Mouse (Mus musculus): ENCODE results near the gene Nsun2. TPM values are rescaled to one million over a fixed set of nuclear protein-coding genes. Genes with fewer than 3 reads are reported as not detected.
"Not testable (repeated sequence)": the region's sequence is repeated elsewhere in the genome, so short reads cannot be mapped to it uniquely, and the experiment has no call there.

Gene Nsun2
- polyA plus RNA-seq, 1 experiment from 2014 or later: 73.3 TPM

GRCm38 (mm10) chr13:69558098-69558660 lies 24.6 kb downstream of the Nsun2 start:
- Histone ChIP-seq H3K9me3 (ENCODE audit: control insufficient read depth, low read length) (no peaks in the 10 kb centered on the region), H3K4me2 (replicated peaks) (no peak overlapping the region), H3K4me3 (replicated peaks; ENCODE audit: low read length) (no peak overlapping the region), H3K27ac (no peak overlapping the region), H3K36me3 (replicated peaks; ENCODE audit: control insufficient read depth, insufficient read depth) (no peaks in the 10 kb centered on the region), H3K27me3 (ENCODE audit: control insufficient read depth, insufficient read depth, low read length) (no peaks in the 10 kb centered on the region), H3K4me1 (replicated peaks; ENCODE audit: control insufficient read depth, insufficient read depth, low read length) (no peaks in the 10 kb centered on the region), H3K9ac (no peak overlapping the region)
- DNase-seq (ENCODE audit: low spot score) (no peak), ATAC-seq (ENCODE audit: low FRiP score) (0 out of 2 replicates have a peak, but pooled peaks have one; percentile 18)
- 67% methylated on average over 6 of the region's 6 CpGs for WGBS

GRCm38 (mm10) chr13:69559291-69559961 lies 25.9 kb downstream of the Nsun2 start:
- Histone ChIP-seq H3K9ac (no peak overlapping the region), H3K4me1 (replicated peaks; ENCODE audit: control insufficient read depth, insufficient read depth, low read length) (no peaks in the 10 kb centered on the region), H3K27me3 (ENCODE audit: control insufficient read depth, insufficient read depth, low read length) (no peaks in the 10 kb centered on the region), H3K4me2 (replicated peaks) (no peak overlapping the region), H3K27ac (no peak overlapping the region), H3K36me3 (replicated peaks; ENCODE audit: control insufficient read depth, insufficient read depth) (no peaks in the 10 kb centered on the region), H3K4me3 (replicated peaks; ENCODE audit: low read length) (no peak overlapping the region), H3K9me3 (ENCODE audit: control insufficient read depth, low read length) (no peaks in the 10 kb centered on the region)
- no peak for DNase-seq (ENCODE audit: low spot score)
- 19% methylated on average over 13 of the region's 13 CpGs for WGBS
- peak; percentile 66; the same call in 1 of the 2 replicates for ATAC-seq (ENCODE audit: low FRiP score)

GRCm38 (mm10) chr13:69562004-69562403 lies 28.5 kb downstream of the Nsun2 start:
- ATAC-seq (ENCODE audit: low FRiP score) (no peak), DNase-seq (ENCODE audit: low spot score) (no peak)
- Histone ChIP-seq H3K27ac (no peak overlapping the region), H3K4me1 (replicated peaks; ENCODE audit: control insufficient read depth, insufficient read depth, low read length) (no peaks in the 10 kb centered on the region), H3K9me3 (ENCODE audit: control insufficient read depth, low read length) (no peaks in the 10 kb centered on the region), H3K36me3 (replicated peaks; ENCODE audit: control insufficient read depth, insufficient read depth) (no peaks in the 10 kb centered on the region), H3K4me3 (replicated peaks; ENCODE audit: low read length) (no peak overlapping the region), H3K27me3 (ENCODE audit: control insufficient read depth, insufficient read depth, low read length) (no peaks in the 10 kb centered on the region), H3K9ac (no peak overlapping the region), H3K4me2 (replicated peaks) (no peak overlapping the region)
- WGBS: 84% methylated on average over 9 of the region's 9 CpGs

GRCm38 (mm10) chr13:69562654-69563574 lies 29.4 kb downstream of the Nsun2 start:
- Histone ChIP-seq H3K36me3 (replicated peaks; ENCODE audit: control insufficient read depth, insufficient read depth) (no peaks in the 10 kb centered on the region), H3K9ac (no peak overlapping the region), H3K4me1 (replicated peaks; ENCODE audit: control insufficient read depth, insufficient read depth, low read length) (no peaks in the 10 kb centered on the region), H3K9me3 (ENCODE audit: control insufficient read depth, low read length) (no peaks in the 10 kb centered on the region), H3K4me2 (replicated peaks) (no peak overlapping the region), H3K4me3 (replicated peaks; ENCODE audit: low read length) (no peak overlapping the region), H3K27me3 (ENCODE audit: control insufficient read depth, insufficient read depth, low read length) (no peaks in the 10 kb centered on the region), H3K27ac (no peak overlapping the region)
- WGBS: 75% methylated on average over 12 of the region's 12 CpGs
- no peak for ATAC-seq (ENCODE audit: low FRiP score)
- DNase-seq (ENCODE audit: low spot score): no peak

GRCm38 (mm10) chr13:69563905-69564304 lies 30.4 kb downstream of the Nsun2 start:
- Histone ChIP-seq H3K9me3 (ENCODE audit: control insufficient read depth, low read length) (no peaks in the 10 kb centered on the region), H3K36me3 (replicated peaks; ENCODE audit: control insufficient read depth, insufficient read depth) (no peaks in the 10 kb centered on the region), H3K27me3 (ENCODE audit: control insufficient read depth, insufficient read depth, low read length) (no peaks in the 10 kb centered on the region), H3K4me2 (replicated peaks) (no peak overlapping the region), H3K4me3 (replicated peaks; ENCODE audit: low read length) (no peak overlapping the region), H3K9ac (no peak overlapping the region), H3K4me1 (replicated peaks; ENCODE audit: control insufficient read depth, insufficient read depth, low read length) (no peaks in the 10 kb centered on the region), H3K27ac (no peak overlapping the region)
- WGBS: 85% methylated on average over 3 of the region's 3 CpGs
- no peak for ATAC-seq (ENCODE audit: low FRiP score)
- DNase-seq (ENCODE audit: low spot score): no peak

GRCm38 (mm10) chr13:69564573-69564972 lies 31.0 kb downstream of the Nsun2 start:
- ATAC-seq (ENCODE audit: low FRiP score) (no peak), DNase-seq (ENCODE audit: low spot score) (no peak)
- no peak overlapping the region for H3K4me2 ChIP-seq (replicated peaks)

GRCm38 (mm10) chr13:69565401-69565800 lies 31.9 kb downstream of the Nsun2 start:
- not testable (repeated sequence) for H3K4me1 ChIP-seq (replicated peaks; ENCODE audit: control insufficient read depth, insufficient read depth, low read length); H3K9ac ChIP-seq; DNase-seq (ENCODE audit: low spot score); ATAC-seq (ENCODE audit: low FRiP score); H3K27ac ChIP-seq; H3K4me2 ChIP-seq (replicated peaks); H3K4me3 ChIP-seq (replicated peaks; ENCODE audit: low read length); H3K36me3 ChIP-seq (replicated peaks; ENCODE audit: control insufficient read depth, insufficient read depth); H3K27me3 ChIP-seq (ENCODE audit: control insufficient read depth, insufficient read depth, low read length); H3K9me3 ChIP-seq (ENCODE audit: control insufficient read depth, low read length)
- WGBS: 93% methylated on average over 4 of the region's 4 CpGs

More at GRCm38 (mm10) chr13:69564573-69564972, 31.0 kb downstream of the Nsun2 start:
- Histone ChIP-seq H3K4me3 (replicated peaks; ENCODE audit: low read length) (no peak overlapping the region), H3K36me3 (replicated peaks; ENCODE audit: control insufficient read depth, insufficient read depth) (no peaks in the 10 kb centered on the region), H3K9ac (no peak overlapping the region), H3K4me1 (replicated peaks; ENCODE audit: control insufficient read depth, insufficient read depth, low read length) (no peaks in the 10 kb centered on the region), H3K27ac (no peak overlapping the region), H3K27me3 (ENCODE audit: control insufficient read depth, insufficient read depth, low read length) (no peaks in the 10 kb centered on the region), H3K9me3 (ENCODE audit: control insufficient read depth, low read length) (no peaks in the 10 kb centered on the region)

GRCm38 (mm10) chr13:69569201-69569600 lies 35.7 kb downstream of the Nsun2 start:
- WGBS: 84% methylated on average over 9 of the region's 9 CpGs
- H3K9me3 ChIP-seq (ENCODE audit: control insufficient read depth, low read length): no peaks in the 10 kb centered on the region

GRCm38 (mm10) chr13:69572594-69572993 lies 39.0 kb downstream of the Nsun2 start:
- DNase-seq (ENCODE audit: low spot score) (no peak), ATAC-seq (ENCODE audit: low FRiP score) (no peak)
- no peak overlapping the region for H3K4me2 ChIP-seq (replicated peaks)
- H3K36me3 ChIP-seq (replicated peaks; ENCODE audit: control insufficient read depth, insufficient read depth): no peaks in the 10 kb centered on the region
- H3K27me3 ChIP-seq (ENCODE audit: control insufficient read depth, insufficient read depth, low read length): no peaks in the 10 kb centered on the region
- H3K4me1 ChIP-seq (replicated peaks; ENCODE audit: control insufficient read depth, insufficient read depth, low read length): no peaks in the 10 kb centered on the region
- H3K9ac ChIP-seq: no peak overlapping the region
- H3K27ac ChIP-seq: no peak overlapping the region
- H3K4me3 ChIP-seq (replicated peaks; ENCODE audit: low read length): no peak overlapping the region
- no peaks in the 10 kb centered on the region for H3K9me3 ChIP-seq (ENCODE audit: control insufficient read depth, low read length)
- 95% methylated on average over 3 of the region's 3 CpGs for WGBS

More at GRCm38 (mm10) chr13:69569201-69569600, 35.7 kb downstream of the Nsun2 start:
- H3K4me1 ChIP-seq (replicated peaks; ENCODE audit: control insufficient read depth, insufficient read depth, low read length): no peaks in the 10 kb centered on the region
- no peak for DNase-seq (ENCODE audit: low spot score)
- no peaks in the 10 kb centered on the region for H3K27me3 ChIP-seq (ENCODE audit: control insufficient read depth, insufficient read depth, low read length)
- no peak for ATAC-seq (ENCODE audit: low FRiP score)
- no peak overlapping the region for H3K27ac ChIP-seq
- no peak overlapping the region for H3K4me3 ChIP-seq (replicated peaks; ENCODE audit: low read length)
- no peaks in the 10 kb centered on the region for H3K36me3 ChIP-seq (replicated peaks; ENCODE audit: control insufficient read depth, insufficient read depth)
- H3K9ac ChIP-seq: no peak overlapping the region
- no peak overlapping the region for H3K4me2 ChIP-seq (replicated peaks)
